Mouse (Mus musculus): ENCODE measurements around the gene Tbc1d12.

The Tbc1d12 gene

GRCm38 (mm10) chr19:38914926-38915325 is 78.5 kb downstream of the Tbc1d12 start:
- no peak for DNase-seq (ENCODE audit: low spot score in 2 of 2)

GRCm38 (mm10) chr19:38915677-38916076 is 79.3 kb downstream of the Tbc1d12 start:
- DNase-seq (ENCODE audit: low spot score in 2 of 2), result peak in 1 of 2 experiments; percentile 23

GRCm38 (mm10) chr19:38928481-38929158 is 92.2 kb downstream of the Tbc1d12 start:
- DNase-seq (ENCODE audit: low spot score in 2 of 2), result no peak

GRCm38 (mm10) chr19:38929471-38930251 is 93.3 kb downstream of the Tbc1d12 start:
- DNase-seq (ENCODE audit: low spot score in 2 of 2), result no peak

- peak in 1 of 2 experiments; percentile 2 for DNase-seq (ENCODE audit: low spot score in 2 of 2)
These were observed 93.9 kb downstream of the Tbc1d12 start for GRCm38 (mm10) chr19:38930252-38930787.

- peak; percentile 69 to 75 for DNase-seq (ENCODE audit: low spot score in 2 of 2)
These were observed 94.6 kb downstream of the Tbc1d12 start, which contains the start of gene Hells for GRCm38 (mm10) chr19:38930788-38931565. Gene Hells (plus strand): TSS chr19:38930915.

- no peak for DNase-seq (ENCODE audit: low spot score in 2 of 2)
These were observed 95.1 kb downstream of the Tbc1d12 start for GRCm38 (mm10) chr19:38931566-38931890.

- DNase-seq (ENCODE audit: low spot score in 2 of 2), result no peak
These were observed 108.4 kb downstream of the Tbc1d12 start for GRCm38 (mm10) chr19:38944590-38945307.

Data from urinary bladder, adult 18-20 months (tissue).